Mouse (Mus musculus): ENCODE measurements around the gene Spint1. TPM values are rescaled to one million over a fixed set of nuclear protein-coding genes. Genes with fewer than 3 reads are reported as not detected.

Spint1 gene
- total RNA-seq, 2 experiments from 2014 or later, result 2.1 to 2.5 TPM

- H3K4me3 ChIP-seq, result no peak overlapping the region
- no peak for DNase-seq (ENCODE audit: low spot score in 2 of 2)
- no peak overlapping the region for H3K27ac ChIP-seq
- TF ChIP-seq CTCF (conservative IDR thresholded peaks at IDR 0.05), result no peak
Measured at GRCm38 (mm10) chr2:119287372-119287771, 50.2 kb downstream of the Spint1 start.

- peak within 1 kb of the TSS; percentile 88 for H3K27ac ChIP-seq
- peak within 1 kb of the TSS; percentile 93 for H3K4me3 ChIP-seq
- peak; percentile 98 to 100 for DNase-seq (ENCODE audit: low spot score in 2 of 2)
- TF ChIP-seq CTCF (conservative IDR thresholded peaks at IDR 0.05), result peak; percentile 97; the same call in 1 of the 2 replicates
Measured at GRCm38 (mm10) chr2:119288270-119288882, 51.2 kb downstream of the Spint1 start, which contains the start of gene Vps18. Gene Vps18, plus strand, starts transcription at chr2:119288740.

- peak overlapping the region; percentile 88 for H3K27ac ChIP-seq
- TF ChIP-seq CTCF (conservative IDR thresholded peaks at IDR 0.05), result no peak
- DNase-seq (ENCODE audit: low spot score in 2 of 2), result peak in 1 of 2 experiments; percentile 25
- peak overlapping the region; percentile 93 for H3K4me3 ChIP-seq
Measured at GRCm38 (mm10) chr2:119289014-119289416, 51.9 kb downstream of the Spint1 start.

GRCm38 (mm10) chr2:119292281-119292680 is 55.1 kb downstream of the Spint1 start:
- no peak overlapping the region for H3K4me3 ChIP-seq
- H3K27ac ChIP-seq, result no peak overlapping the region
- TF ChIP-seq CTCF (conservative IDR thresholded peaks at IDR 0.05), result no peak
- no peak for DNase-seq (ENCODE audit: low spot score in 2 of 2)

GRCm38 (mm10) chr2:119292852-119293251 is 55.7 kb downstream of the Spint1 start:
- DNase-seq (ENCODE audit: low spot score in 2 of 2), result no peak
- no peak for TF ChIP-seq CTCF (conservative IDR thresholded peaks at IDR 0.05)
- Histone ChIP-seq H3K27ac (no peak overlapping the region), H3K4me3 (no peak overlapping the region)

- Histone ChIP-seq H3K27ac (no peak overlapping the region), H3K4me3 (no peak overlapping the region)
- TF ChIP-seq CTCF (conservative IDR thresholded peaks at IDR 0.05), result no peak
- DNase-seq (ENCODE audit: low spot score in 2 of 2), result no peak
Measured at GRCm38 (mm10) chr2:119293311-119293710, 56.1 kb downstream of the Spint1 start.

- no peak for DNase-seq (ENCODE audit: low spot score in 2 of 2)
- TF ChIP-seq CTCF (conservative IDR thresholded peaks at IDR 0.05), result no peak
- Histone ChIP-seq H3K4me3 (no peak overlapping the region), H3K27ac (no peak overlapping the region)
Measured at GRCm38 (mm10) chr2:119293776-119294390, 56.7 kb downstream of the Spint1 start.

GRCm38 (mm10) chr2:119294411-119294810 is 57.2 kb downstream of the Spint1 start:
- no peak for TF ChIP-seq CTCF (conservative IDR thresholded peaks at IDR 0.05)
- no peak overlapping the region for H3K27ac ChIP-seq
- no peak for DNase-seq (ENCODE audit: low spot score in 2 of 2)
- H3K4me3 ChIP-seq, result no peak overlapping the region; the same call in 1 of the 2 replicates

- no peak for DNase-seq (ENCODE audit: low spot score in 2 of 2)
- H3K27ac ChIP-seq, result no peak overlapping the region
- no peak overlapping the region for H3K4me3 ChIP-seq
- no peak for TF ChIP-seq CTCF (conservative IDR thresholded peaks at IDR 0.05)
Measured at GRCm38 (mm10) chr2:119296756-119297155, 59.6 kb downstream of the Spint1 start.

GRCm38 (mm10) chr2:119297506-119297905 is 60.3 kb downstream of the Spint1 start:
- TF ChIP-seq CTCF (conservative IDR thresholded peaks at IDR 0.05), result no peak
- Histone ChIP-seq H3K27ac (no peak overlapping the region), H3K4me3 (no peak overlapping the region)
- DNase-seq (ENCODE audit: low spot score in 2 of 2), result no peak

GRCm38 (mm10) chr2:119298330-119298729 is 61.2 kb downstream of the Spint1 start:
- TF ChIP-seq CTCF (conservative IDR thresholded peaks at IDR 0.05), result peak; percentile 86
- DNase-seq (ENCODE audit: low spot score in 2 of 2), result peak; percentile 35 to 61

GRCm38 (mm10) chr2:119298839-119299238 is 61.7 kb downstream of the Spint1 start:
- DNase-seq (ENCODE audit: low spot score in 2 of 2), result no peak
- TF ChIP-seq CTCF (conservative IDR thresholded peaks at IDR 0.05), result no peak
- Histone ChIP-seq H3K27ac (no peak overlapping the region; the same call in 1 of the 2 replicates), H3K4me3 (no peak overlapping the region)

More at GRCm38 (mm10) chr2:119298330-119298729, 61.2 kb downstream of the Spint1 start:
- Histone ChIP-seq H3K27ac (no peak overlapping the region), H3K4me3 (no peak overlapping the region)

Other genes starting within 250 kb of the Spint1 start
- 10 to 100 TPM; 53.2 to 53.6 TPM for gene Ccdc32, start 208.0 kb upstream of the Spint1 start, total RNA-seq (2021)
- 1 to 10 TPM; 8.0 to 8.1 TPM for gene Rpusd2, start 202.6 kb upstream of the Spint1 start, total RNA-seq (2021)
- gene Knl1, start 190.2 kb upstream of the Spint1 start, total RNA-seq (2021), result under 1 TPM; 0.20 to 0.27 TPM
- gene Rad51, start 124.6 kb upstream of the Spint1 start, total RNA-seq (2021), result 1 to 10 TPM in 1 of 2 experiments, under 1 TPM in 1; 0.61 to 1.6 TPM
- 10 to 100 TPM; 55.7 to 55.8 TPM for gene Rmdn3, start 80.3 kb upstream of the Spint1 start, total RNA-seq (2021)
- not detected for gene Gchfr, start 69.6 kb upstream of the Spint1 start, total RNA-seq (2021)
- not detected for gene Gm14137, start 62.9 kb upstream of the Spint1 start, total RNA-seq (2021)
- gene Zfyve19, start 28.7 kb upstream of the Spint1 start, total RNA-seq (2021), result 10 to 100 TPM; 34.1 to 36.2 TPM
- 10 to 100 TPM; 16.5 to 17.6 TPM for gene Dnajc17, start 28.6 kb upstream of the Spint1 start, total RNA-seq (2021)
- not detected for gene Ppp1r14d, start 7.5 kb upstream of the Spint1 start, total RNA-seq (2021)
- 1 to 10 TPM; 5.9 to 7.1 TPM for gene Rhov, start 33.9 kb downstream of the Spint1 start, total RNA-seq (2021)
- 10 to 100 TPM; 39.9 to 43.2 TPM for gene Vps18, start 51.4 kb downstream of the Spint1 start, total RNA-seq (2021)
- gene Dll4, start 88.4 kb downstream of the Spint1 start, total RNA-seq (2021), result 1 to 10 TPM; 2.4 to 2.9 TPM
- 1 to 10 TPM; 6.5 to 8.9 TPM for gene Chac1, start 113.9 kb downstream of the Spint1 start, total RNA-seq (2021)
- gene Ino80, start 240.3 kb downstream of the Spint1 start, total RNA-seq (2021), result 10 to 100 TPM; 21.0 to 21.6 TPM